Mouse (Mus musculus) CH12.LX (cell line): ENCODE data around the gene Spon2.

Experiments used
- BHLHE40 ChIP-seq: IDR thresholded peaks from 2 replicates; pipeline ENCODE4 v1.6.1; 2011; ENCODE audit warnings: mild to moderate bottlenecking, low read depth, low read length, improper control_type of control experiment
- CTCF ChIP-seq, 2 experiments: IDR thresholded peaks in 1 of 2; conservative IDR thresholded peaks in 1 of 2; 2 replicates each; pipeline ENCODE4 v1.5.1; 2011 to 2012; ENCODE audit warnings: low read depth in 2 of 2, low read length in 2 of 2, improper control_type of control experiment in 1 of 2, inconsistent platforms in 1 of 2, mild to moderate bottlenecking in 1 of 2, moderate library complexity in 1 of 2
- E2F4 ChIP-seq: IDR thresholded peaks from 2 replicates; pipeline ENCODE4 v1.6.1; 2011; ENCODE audit warnings: low read depth, low read length, improper control_type of control experiment; ENCODE audit not compliant: insufficient replicate concordance
- ELF1 ChIP-seq: IDR thresholded peaks from 2 replicates; pipeline ENCODE4 v1.6.1; 2014; ENCODE audit warnings: low read depth, mild to moderate bottlenecking, inconsistent platforms, low read length, improper control_type of control experiment
- IRF4 ChIP-seq: IDR thresholded peaks from 2 replicates; pipeline ENCODE4 v1.6.1; 2014; ENCODE audit warnings: low read depth, mild to moderate bottlenecking, inconsistent platforms, low read length, improper control_type of control experiment
- MYC ChIP-seq: IDR thresholded peaks from 2 replicates; pipeline ENCODE4 v1.6.1; 2011; ENCODE audit warnings: low read depth, mild to moderate bottlenecking, improper control_type of control experiment, low read length
- POLR2A ChIP-seq: IDR thresholded peaks from 2 replicates; pipeline ENCODE4 v1.6.1; 2011; ENCODE audit warnings: low read depth, mild to moderate bottlenecking, improper control_type of control experiment, low read length
- POLR2AphosphoS2 ChIP-seq: IDR thresholded peaks from 2 replicates; pipeline ENCODE4 v1.6.1; 2011; ENCODE audit warnings: low read depth, low read length, improper control_type of control experiment
- TCF12 ChIP-seq: IDR thresholded peaks from 2 replicates; pipeline ENCODE4 v1.6.1; 2014; ENCODE audit warnings: low read depth, mild to moderate bottlenecking, inconsistent platforms, low read length, improper control_type of control experiment
- ZNF384 ChIP-seq: IDR thresholded peaks from 2 replicates; pipeline ENCODE4 v1.6.1; 2012; ENCODE audit warnings: low read depth, low read length, improper control_type of control experiment, inconsistent platforms

DNA sequence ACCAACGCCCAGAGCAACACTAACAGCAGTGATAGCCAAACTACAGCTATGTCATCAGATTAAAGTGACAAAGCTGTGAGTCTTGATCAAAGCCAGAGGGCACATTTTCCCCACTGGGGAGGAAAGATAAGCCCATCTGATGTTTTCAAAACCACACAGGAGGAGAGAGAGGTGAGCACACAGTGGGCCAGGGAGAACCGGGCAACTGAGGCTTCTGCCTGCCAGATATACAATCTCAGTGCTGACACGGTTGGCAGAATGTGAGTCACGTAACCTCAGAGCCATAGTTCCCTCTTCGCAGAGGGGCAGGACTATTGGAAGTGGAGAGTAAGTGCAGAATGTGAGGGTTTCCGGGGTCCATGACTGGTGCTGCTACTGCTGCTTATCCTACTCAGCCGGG, 24.7 kb downstream of the Spon2 start:
- TF ChIP-seq E2F4 (no peak), ELF1 (no peak), BHLHE40 (no peak), CTCF (conservative IDR thresholded peaks at IDR 0.05 in 1 of 2, IDR thresholded peaks at IDR 0.05 in 1 of 2; ENCODE audit: low read depth in 2 of 2, low read length in 2 of 2) (no peak), ZNF384 (no peak), MYC (no peak), POLR2AphosphoS2 (no peak), POLR2A (no peak), IRF4 (no peak), TCF12 (no peak)
